27 mouse cellular contexts compared by ENCODE assay signal in the genomic region with DNA sequence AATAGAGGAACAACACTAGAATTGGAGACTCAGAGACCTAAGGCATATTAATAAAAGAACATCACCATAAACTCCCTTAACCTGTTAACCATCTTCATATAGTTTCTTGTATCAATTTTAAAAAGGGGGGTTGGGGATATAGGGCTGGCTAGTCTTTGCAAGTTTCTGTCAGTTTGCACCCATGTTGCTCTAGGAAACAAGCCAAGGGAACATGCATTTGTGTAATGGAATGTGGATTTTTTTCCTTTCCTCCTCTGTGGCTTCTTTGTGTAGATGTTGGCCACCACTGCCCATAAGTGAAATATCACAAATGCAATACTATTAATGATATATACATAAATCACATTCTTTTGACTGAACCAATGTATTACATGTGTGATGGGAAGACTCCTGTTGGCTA.
DNase-seq lines count a peak whose midpoint lies in the region; ATAC-seq and TF ChIP-seq lines count a peak whose summit lies in the region.
"Had no signal": no experiment of that assay in that cellular context is flagged by ENCODE, and none has a peak within 500 bp of the region (broad histone marks: within the 10 kb centered on the region; RNA-seq: fewer than 3 reads in every experiment).

No protein-coding gene starts in this region.

- no peaks in the 10 kb centered on the region for H3K79me2 ChIP-seq in heart, adult 2 months (replicated peaks; ENCODE audit: control insufficient read depth, insufficient read depth, low read length)

- no peaks in the 10 kb centered on the region for H3K27me3 ChIP-seq in heart, adult 2 months (ENCODE audit: control insufficient read depth, insufficient read depth, low read length)
- no peaks in the 10 kb centered on the region for H3K27me3 ChIP-seq in liver, postnatal 0 days (ENCODE audit: insufficient read depth, low read length)
- no peaks in the 10 kb centered on the region for H3K27me3 ChIP-seq in forebrain, embryonic 10.5 days (ENCODE audit: poor library complexity, severe bottlenecking)
- H3K27me3 ChIP-seq: CH12.LX; embryonic facial prominence, embryonic 12.5 days; embryonic facial prominence, embryonic 15.5 days; forebrain, embryonic 12.5 days; Patski had no signal

- H3K9me3 ChIP-seq in liver, postnatal 0 days (ENCODE audit: low read length) = no peaks in the 10 kb centered on the region
- H3K9me3 ChIP-seq in forebrain, embryonic 10.5 days = no peaks in the 10 kb centered on the region
- H3K9me3 ChIP-seq: embryonic facial prominence, embryonic 12.5 days; embryonic facial prominence, embryonic 15.5 days; forebrain, embryonic 12.5 days; G1E had no signal

- no peaks in the 10 kb centered on the region for H3K36me3 ChIP-seq in heart, adult 2 months (ENCODE audit: control insufficient read depth, insufficient read depth, low read length)
- H3K36me3 ChIP-seq in liver, postnatal 0 days (replicated peaks; ENCODE audit: insufficient read depth, low read length) = no peaks in the 10 kb centered on the region
- H3K36me3 ChIP-seq in forebrain, embryonic 10.5 days (replicated peaks) = no peaks in the 10 kb centered on the region
- H3K36me3 ChIP-seq: embryonic facial prominence, embryonic 12.5 days; embryonic facial prominence, embryonic 15.5 days; forebrain, embryonic 12.5 days; G1E had no signal

- H3K4me3 ChIP-seq in heart, adult 2 months = no peak overlapping the region
- H3K4me3 ChIP-seq in liver, postnatal 0 days (ENCODE audit: low read depth, low read length) = no peak overlapping the region
- no peak overlapping the region for H3K4me3 ChIP-seq in forebrain, embryonic 10.5 days
- H3K4me3 ChIP-seq: embryonic facial prominence, embryonic 12.5 days; embryonic facial prominence, embryonic 15.5 days; forebrain, embryonic 12.5 days had no signal

- intact Hi-C loops in heart, adult 2 months (cut with DNase I) = no loop called here

- no peak overlapping the region for H3K4me2 ChIP-seq in liver, postnatal 0 days (ENCODE audit: low read depth, low read length)
- H3K4me2 ChIP-seq: embryonic facial prominence, embryonic 12.5 days; embryonic facial prominence, embryonic 15.5 days; forebrain, embryonic 12.5 days had no signal

- no peak for ATAC-seq in liver, postnatal 0 days
- ATAC-seq: activated CD4-positive, CD25-positive, alpha-beta regulatory T cell, adult 4 months; CD4-positive, CD25-positive, alpha-beta regulatory T cell, adult 4 months; forebrain, embryonic 14.5 days; forebrain, embryonic 16.5 days; Patski had no signal

- no peak for TF ChIP-seq EP300 in heart, adult 2 months (IDR thresholded peaks at IDR 0.05; ENCODE audit: insufficient read depth, low read depth, low read length)
- no peak for TF ChIP-seq EP300 in liver, postnatal 0 days (IDR thresholded peaks at IDR 0.05; ENCODE audit: low read depth)

- no peak for TF ChIP-seq POLR2A in heart, adult 2 months (IDR thresholded peaks at IDR 0.05; ENCODE audit: insufficient read depth, low read depth, low read length)

- DNase-seq in heart, adult 11 months = peak; percentile 21
- no peak for DNase-seq in heart, adult 2 months
- DNase-seq in 3T3-L1 (ENCODE audit: low read depth, low spot score) = peak; percentile 79
- peak; percentile 45 for DNase-seq in Muller cell, postnatal 12 days (ENCODE audit: inconsistent ontology term)
- DNase-seq in adipocyte (ENCODE audit: low spot score) = peak; percentile 17
- DNase-seq in cerebellum, postnatal 10 days = no peak
- DNase-seq in liver, postnatal 0 days = no peak
- DNase-seq in forebrain, embryonic 10.5 days (ENCODE audit: extremely low spot score, low spot score) = no peak
- DNase-seq: adrenal gland, adult 2 months; adrenal gland, postnatal 10 days; adrenal gland, postnatal 25 days; B cell, adult 2 months; cerebellum, adult 11 months; cerebellum, adult 18-20 months; cerebellum, adult 8-10 months; cerebellum, adult 9-11 months; cerebellum, postnatal 25 days had no signal

- H3K4me1 ChIP-seq in heart, adult 2 months (ENCODE audit: control insufficient read depth, insufficient read depth, low read length) = no peaks in the 10 kb centered on the region
- H3K4me1 ChIP-seq in liver, postnatal 0 days (ENCODE audit: insufficient read depth) = no peaks in the 10 kb centered on the region
- no peaks in the 10 kb centered on the region for H3K4me1 ChIP-seq in forebrain, embryonic 10.5 days
- H3K4me1 ChIP-seq: embryonic facial prominence, embryonic 15.5 days; forebrain, embryonic 12.5 days had no signal

- no peak overlapping the region for H3K9ac ChIP-seq in heart, adult 2 months (ENCODE audit: low read depth, low read length)
- H3K9ac ChIP-seq in liver, postnatal 0 days (replicated peaks) = no peak overlapping the region
- H3K9ac ChIP-seq: embryonic facial prominence, embryonic 12.5 days; embryonic facial prominence, embryonic 15.5 days; forebrain, embryonic 12.5 days had no signal

- H3K27ac ChIP-seq in heart, adult 2 months = no peak overlapping the region
- H3K27ac ChIP-seq in liver, postnatal 0 days (ENCODE audit: low read depth) = no peak overlapping the region
- H3K27ac ChIP-seq in forebrain, embryonic 10.5 days = no peak overlapping the region
- H3K27ac ChIP-seq: embryonic facial prominence, embryonic 12.5 days; embryonic facial prominence, embryonic 15.5 days; forebrain, embryonic 12.5 days had no signal

- TF ChIP-seq CTCF in heart, adult 2 months (IDR thresholded peaks at IDR 0.05) = no peak
- TF ChIP-seq CTCF in liver, postnatal 0 days (IDR thresholded peaks at IDR 0.05; ENCODE audit: low read depth) = no peak

Comparison
In these comparisons a context has a peak if more than half of its experiments do, and no peak if none do; other contexts are left out.
1. DNase-seq: peak in heart, adult 11 months (single experiment), 3T3-L1 (single experiment), Muller cell, postnatal 12 days (single experiment) and adipocyte (single experiment); none in heart, adult 2 months (0 of 2), cerebellum, postnatal 10 days (0 of 2), liver, postnatal 0 days (single experiment) and forebrain, embryonic 10.5 days (single experiment).